In the genomic region with DNA sequence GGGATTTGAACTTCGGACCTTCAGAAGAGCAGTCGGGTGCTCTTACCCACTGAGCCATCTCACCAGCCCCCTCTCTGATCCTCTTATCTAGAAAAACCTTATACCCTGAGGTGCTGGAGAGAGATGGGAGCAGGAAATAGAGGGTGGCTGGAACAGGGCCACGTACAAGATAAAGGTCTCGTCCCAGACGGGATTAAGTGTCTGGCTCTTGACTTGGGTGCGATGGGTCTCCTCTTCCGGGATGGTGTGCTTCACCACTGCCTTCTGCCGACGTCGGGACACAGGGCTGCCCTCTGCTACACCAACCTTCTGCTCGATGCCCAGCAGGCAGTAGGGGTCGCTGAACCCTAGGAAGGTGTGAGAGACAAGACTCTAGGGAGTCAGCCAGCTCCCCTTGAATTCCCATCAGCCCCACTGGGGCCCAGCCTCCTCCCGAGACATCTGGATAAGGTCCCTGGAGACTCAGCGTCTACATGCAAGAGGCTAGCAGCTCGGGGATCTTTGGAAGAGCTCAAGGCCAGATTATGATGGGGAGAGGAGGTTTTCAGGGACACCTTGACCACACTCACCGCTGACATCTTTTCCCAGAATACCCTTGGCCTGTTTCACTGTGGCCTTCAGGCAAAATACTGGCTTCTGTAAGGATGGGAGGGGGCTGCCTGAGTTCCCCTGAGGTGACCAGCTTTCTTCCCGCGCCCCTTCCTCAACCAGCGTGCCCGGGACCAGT, we compare ENCODE assay signal across 12 mouse cellular contexts. TPM values are rescaled to one million over a fixed set of nuclear protein-coding genes. Genes with fewer than 3 reads are reported as not detected.
A peak's percentile ranks its signal among the peaks of the same experiment; 100 is the strongest.
DNase-seq lines count a peak whose midpoint lies in the region; ATAC-seq and TF ChIP-seq lines count a peak whose summit lies in the region.
"Had no signal": no experiment of that assay in that cellular context is flagged by ENCODE, and none has a peak within 500 bp of the region (broad histone marks: within the 10 kb centered on the region; RNA-seq: fewer than 3 reads in every experiment).

No protein-coding gene starts in this region.

- H3K9ac ChIP-seq in forebrain, postnatal 0 days, result no peak overlapping the region
- H3K9ac ChIP-seq in forebrain, embryonic 12.5 days, result no peak overlapping the region
- H3K9ac ChIP-seq in stomach, embryonic 16.5 days (ENCODE audit: low read length), result peak overlapping the region; percentile 7; the same call in 1 of the 2 replicates
- H3K9ac ChIP-seq: midbrain, embryonic 12.5 days had no signal

- no peak overlapping the region for H3K4me2 ChIP-seq in forebrain, postnatal 0 days (ENCODE audit: low read depth)
- H3K4me2 ChIP-seq in forebrain, embryonic 12.5 days, result no peak overlapping the region
- H3K4me2 ChIP-seq in stomach, embryonic 16.5 days (ENCODE audit: low read depth, low read length), result no peak overlapping the region
- H3K4me2 ChIP-seq: midbrain, embryonic 12.5 days had no signal

- H3K36me3 ChIP-seq in forebrain, postnatal 0 days (ENCODE audit: insufficient read depth), result peaks cover 21% of the 10 kb centered on the region
- peaks cover 21% of the 10 kb centered on the region for H3K36me3 ChIP-seq in forebrain, embryonic 12.5 days (replicated peaks)
- peaks cover 21% of the 10 kb centered on the region for H3K36me3 ChIP-seq in embryonic facial prominence, embryonic 10.5 days (replicated peaks)
- H3K36me3 ChIP-seq in stomach, embryonic 16.5 days (ENCODE audit: control insufficient read depth, insufficient read depth, low read length), result peaks cover 9% of the 10 kb centered on the region; the same call in 1 of the 2 replicates

- DNase-seq in forebrain, postnatal 0 days, result no peak
- peak; percentile 63 for DNase-seq in ovary, postnatal 36 days (ENCODE audit: low spot score)
- DNase-seq in ovary, postnatal 14 days (ENCODE audit: low spot score), result no peak
- DNase-seq in embryonic facial prominence, embryonic 10.5 days (ENCODE audit: low spot score), result no peak
- DNase-seq in kidney, postnatal 4 days, result no peak
- DNase-seq: kidney, postnatal 25 days had no signal

- no peak overlapping the region for H3K27ac ChIP-seq in forebrain, postnatal 0 days (ENCODE audit: low read depth, low read length)
- no peak overlapping the region for H3K27ac ChIP-seq in forebrain, embryonic 12.5 days
- H3K27ac ChIP-seq in embryonic facial prominence, embryonic 10.5 days (replicated peaks), result peak overlapping the region; percentile 76
- no peak overlapping the region for H3K27ac ChIP-seq in stomach, embryonic 16.5 days (ENCODE audit: low read length)
- H3K27ac ChIP-seq: midbrain, embryonic 12.5 days had no signal

- TF ChIP-seq CTCF in forebrain, postnatal 0 days (IDR thresholded peaks at IDR 0.05; ENCODE audit: low read depth), result 0 out of 2 replicates have a peak, but pooled peaks have one; percentile 11

- 62% methylated on average over 20 of the region's 20 CpGs for WGBS in forebrain, postnatal 0 days
- 64% methylated on average over 20 of the region's 20 CpGs for WGBS in forebrain, embryonic 12.5 days
- 57% methylated on average over 20 of the region's 20 CpGs for WGBS in embryonic facial prominence, embryonic 10.5 days
- 47% methylated on average over 20 of the region's 20 CpGs for WGBS in stomach, embryonic 16.5 days

- H3K4me3 ChIP-seq in forebrain, postnatal 0 days (ENCODE audit: low read depth, low read length), result no peak overlapping the region
- no peak overlapping the region for H3K4me3 ChIP-seq in forebrain, embryonic 12.5 days (replicated peaks)
- H3K4me3 ChIP-seq in embryonic facial prominence, embryonic 10.5 days, result peak overlapping the region; percentile 53; the same call in 1 of the 2 replicates
- H3K4me3 ChIP-seq in stomach, embryonic 16.5 days (replicated peaks; ENCODE audit: low read length), result no peak overlapping the region
- H3K4me3 ChIP-seq: midbrain, embryonic 12.5 days had no signal

- H3K9me3 ChIP-seq in forebrain, postnatal 0 days (ENCODE audit: low read length), result no peaks in the 10 kb centered on the region
- no peaks in the 10 kb centered on the region for H3K9me3 ChIP-seq in forebrain, embryonic 12.5 days
- H3K9me3 ChIP-seq in embryonic facial prominence, embryonic 10.5 days, result no peaks in the 10 kb centered on the region
- no peaks in the 10 kb centered on the region for H3K9me3 ChIP-seq in stomach, embryonic 16.5 days (replicated peaks; ENCODE audit: control insufficient read depth, low read length)
- H3K9me3 ChIP-seq: midbrain, embryonic 12.5 days had no signal

- ATAC-seq in forebrain, postnatal 0 days, result no peak
- no peak for ATAC-seq in forebrain, embryonic 12.5 days (ENCODE audit: low FRiP score)
- no peak for ATAC-seq in stomach, embryonic 16.5 days (ENCODE audit: insufficient read depth, low FRiP score)
- ATAC-seq in CD4-positive, CD25-positive, alpha-beta regulatory T cell, adult 4 months, result no peak
- ATAC-seq: hindbrain, embryonic 16.5 days had no signal

- 0 out of 2 replicates have a peak, but pooled peaks cover 3% of the 10 kb centered on the region for H3K4me1 ChIP-seq in forebrain, postnatal 0 days (ENCODE audit: insufficient read depth)
- peaks cover 19% of the 10 kb centered on the region for H3K4me1 ChIP-seq in forebrain, embryonic 12.5 days
- peaks cover 62% of the 10 kb centered on the region for H3K4me1 ChIP-seq in embryonic facial prominence, embryonic 10.5 days
- H3K4me1 ChIP-seq in stomach, embryonic 16.5 days (ENCODE audit: control insufficient read depth, insufficient read depth, low read length), result peaks cover 23% of the 10 kb centered on the region

- no peaks in the 10 kb centered on the region for H3K27me3 ChIP-seq in forebrain, postnatal 0 days (ENCODE audit: insufficient read depth, low read length)
- no peaks in the 10 kb centered on the region for H3K27me3 ChIP-seq in forebrain, embryonic 12.5 days
- H3K27me3 ChIP-seq in embryonic facial prominence, embryonic 10.5 days (replicated peaks; ENCODE audit: low read depth, poor library complexity, severe bottlenecking), result no peaks in the 10 kb centered on the region
- H3K27me3 ChIP-seq in stomach, embryonic 16.5 days (ENCODE audit: control insufficient read depth, insufficient read depth, low read length), result no peaks in the 10 kb centered on the region
- H3K27me3 ChIP-seq: CH12.LX; midbrain, embryonic 12.5 days had no signal

RNA-seq across cellular contexts. Expression of a gene that starts 2.1 kb away (rescaled TPM):
- 0.46 and 0.86 TPM in 2 replicates for total RNA-seq in forebrain, postnatal 0 days (2014; rRNA removed)
- polyA plus RNA-seq in forebrain, postnatal 0 days (2015; fragmentation: Nextera tagmentation; extraction: Ambion mirVana), result 0.29 and 0.58 TPM in 2 replicates
- polyA plus RNA-seq in forebrain, embryonic 12.5 days (2016; fragmentation: Nextera tagmentation; extraction: Ambion mirVana), result 0.69 and 0.73 TPM in 2 replicates
- polyA plus RNA-seq in embryonic facial prominence, embryonic 10.5 days (2016; fragmentation: Nextera tagmentation; extraction: Ambion mirVana), result 2.9 TPM in 2 replicates
- polyA plus RNA-seq in stomach, embryonic 16.5 days (2015; fragmentation: Nextera tagmentation; extraction: Ambion mirVana), result 8.3 and 9.9 TPM in 2 replicates
- 100 to 1,000 TPM in 1 of 2 experiments, 10 to 100 TPM in 1; 73.8 to 138 TPM for polyA plus RNA-seq in CD4-positive, CD25-positive, alpha-beta regulatory T cell, adult 4 months (2017; shearing (Covaris generic))

RNA-seq across cellular contexts. Expression of a gene that starts 11.1 kb away (rescaled TPM):
- total RNA-seq in forebrain, postnatal 0 days (2014; rRNA removed), result 94.7 and 130 TPM in 2 replicates
- polyA plus RNA-seq in forebrain, postnatal 0 days (2015; fragmentation: Nextera tagmentation; extraction: Ambion mirVana), result 281 and 287 TPM in 2 replicates
- polyA plus RNA-seq in forebrain, embryonic 12.5 days (2016; fragmentation: Nextera tagmentation; extraction: Ambion mirVana), result 92.3 and 101 TPM in 2 replicates
- 74.2 and 76.8 TPM in 2 replicates for polyA plus RNA-seq in embryonic facial prominence, embryonic 10.5 days (2016; fragmentation: Nextera tagmentation; extraction: Ambion mirVana)
- 81.8 and 98.6 TPM in 2 replicates for polyA plus RNA-seq in stomach, embryonic 16.5 days (2015; fragmentation: Nextera tagmentation; extraction: Ambion mirVana)
- 100 to 1,000 TPM; 133 to 265 TPM for polyA plus RNA-seq in CD4-positive, CD25-positive, alpha-beta regulatory T cell, adult 4 months (2017; shearing (Covaris generic))

RNA-seq across cellular contexts. Expression of a gene that starts 45.6 kb away (rescaled TPM):
- 38.9 and 43.8 TPM in 2 replicates for total RNA-seq in forebrain, postnatal 0 days (2014; rRNA removed)
- polyA plus RNA-seq in forebrain, postnatal 0 days (2015; fragmentation: Nextera tagmentation; extraction: Ambion mirVana), result 18.7 and 22.5 TPM in 2 replicates
- polyA plus RNA-seq in forebrain, embryonic 12.5 days (2016; fragmentation: Nextera tagmentation; extraction: Ambion mirVana), result 47.9 and 50.4 TPM in 2 replicates
- 49.4 and 50.9 TPM in 2 replicates for polyA plus RNA-seq in embryonic facial prominence, embryonic 10.5 days (2016; fragmentation: Nextera tagmentation; extraction: Ambion mirVana)
- 26.4 and 26.9 TPM in 2 replicates for polyA plus RNA-seq in stomach, embryonic 16.5 days (2015; fragmentation: Nextera tagmentation; extraction: Ambion mirVana)
- polyA plus RNA-seq in CD4-positive, CD25-positive, alpha-beta regulatory T cell, adult 4 months (2017; shearing (Covaris generic)), result 10 to 100 TPM; 10.4 to 16.1 TPM

RNA-seq across cellular contexts. Expression of a gene that starts 47.9 kb away (rescaled TPM):
- total RNA-seq in forebrain, postnatal 0 days (2014; rRNA removed), result 730 and 936 TPM in 2 replicates
- 2,422 and 2,718 TPM in 2 replicates for polyA plus RNA-seq in forebrain, postnatal 0 days (2015; fragmentation: Nextera tagmentation; extraction: Ambion mirVana)
- polyA plus RNA-seq in forebrain, embryonic 12.5 days (2016; fragmentation: Nextera tagmentation; extraction: Ambion mirVana), result 2,341 and 2,432 TPM in 2 replicates
- polyA plus RNA-seq in embryonic facial prominence, embryonic 10.5 days (2016; fragmentation: Nextera tagmentation; extraction: Ambion mirVana), result 1,824 and 1,981 TPM in 2 replicates
- 1,496 and 1,592 TPM in 2 replicates for polyA plus RNA-seq in stomach, embryonic 16.5 days (2015; fragmentation: Nextera tagmentation; extraction: Ambion mirVana)
- polyA plus RNA-seq in CD4-positive, CD25-positive, alpha-beta regulatory T cell, adult 4 months (2017; shearing (Covaris generic)), result 1,000 to 10,000 TPM; 1,562 to 1,754 TPM

RNA-seq across cellular contexts. Expression of a gene that starts 51.3 kb away (rescaled TPM):
- total RNA-seq in forebrain, postnatal 0 days (2014; rRNA removed), result 10.5 and 13.0 TPM in 2 replicates
- polyA plus RNA-seq in forebrain, postnatal 0 days (2015; fragmentation: Nextera tagmentation; extraction: Ambion mirVana), result 6.6 and 7.8 TPM in 2 replicates
- 2.7 and 3.2 TPM in 2 replicates for polyA plus RNA-seq in forebrain, embryonic 12.5 days (2016; fragmentation: Nextera tagmentation; extraction: Ambion mirVana)
- polyA plus RNA-seq in embryonic facial prominence, embryonic 10.5 days (2016; fragmentation: Nextera tagmentation; extraction: Ambion mirVana), result 4.5 and 4.7 TPM in 2 replicates
- 22.7 and 23.1 TPM in 2 replicates for polyA plus RNA-seq in stomach, embryonic 16.5 days (2015; fragmentation: Nextera tagmentation; extraction: Ambion mirVana)
- not detected for polyA plus RNA-seq in CD4-positive, CD25-positive, alpha-beta regulatory T cell, adult 4 months (2017; shearing (Covaris generic))
